Mouse (Mus musculus): ENCODE results near the gene Map3k5.

Map3k5 gene

GRCm38 (mm10) chr10:20056859-20057644 lies 122.8 kb downstream of the Map3k5 start:
- no peak for DNase-seq (ENCODE audit: low spot score in 2 of 2)

GRCm38 (mm10) chr10:20058031-20058430 lies 123.8 kb downstream of the Map3k5 start:
- no peak for DNase-seq (ENCODE audit: low spot score in 2 of 2)

- DNase-seq (ENCODE audit: low spot score in 2 of 2) = no peak
These were observed 124.6 kb downstream of the Map3k5 start for GRCm38 (mm10) chr10:20058841-20059240.

DNA sequence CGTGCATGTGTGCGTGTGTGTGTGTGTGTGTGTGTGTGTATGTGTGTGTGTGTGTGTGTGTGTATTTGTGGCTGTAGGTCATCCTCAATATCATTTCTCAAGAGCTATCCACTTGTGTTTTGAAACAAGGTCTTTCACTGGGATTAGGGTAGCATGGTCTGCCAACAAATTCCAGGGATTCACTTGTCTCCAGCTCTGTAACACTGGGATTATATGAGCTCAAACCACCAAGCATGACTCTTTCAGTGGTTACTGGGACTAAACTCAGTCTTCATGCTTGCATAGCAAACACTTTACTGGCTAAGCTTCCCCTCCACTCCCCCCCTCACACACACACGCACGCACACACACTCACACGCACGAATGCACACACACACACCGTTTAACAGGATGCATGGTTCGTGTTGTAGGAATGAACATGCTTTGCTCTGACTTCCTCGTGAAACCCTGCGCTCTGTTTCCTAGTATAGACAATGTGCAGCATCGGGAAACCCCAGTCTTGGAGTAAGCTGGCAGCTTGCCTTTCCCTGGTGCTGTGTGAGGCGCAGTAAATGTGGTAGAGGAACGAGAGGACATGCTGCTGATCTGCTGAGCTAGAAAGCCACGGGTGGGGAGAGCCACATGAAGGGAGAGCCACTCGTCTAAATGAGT lies 126.2 kb downstream of the Map3k5 start:
- no peak for DNase-seq (ENCODE audit: low spot score in 2 of 2)

DNA sequence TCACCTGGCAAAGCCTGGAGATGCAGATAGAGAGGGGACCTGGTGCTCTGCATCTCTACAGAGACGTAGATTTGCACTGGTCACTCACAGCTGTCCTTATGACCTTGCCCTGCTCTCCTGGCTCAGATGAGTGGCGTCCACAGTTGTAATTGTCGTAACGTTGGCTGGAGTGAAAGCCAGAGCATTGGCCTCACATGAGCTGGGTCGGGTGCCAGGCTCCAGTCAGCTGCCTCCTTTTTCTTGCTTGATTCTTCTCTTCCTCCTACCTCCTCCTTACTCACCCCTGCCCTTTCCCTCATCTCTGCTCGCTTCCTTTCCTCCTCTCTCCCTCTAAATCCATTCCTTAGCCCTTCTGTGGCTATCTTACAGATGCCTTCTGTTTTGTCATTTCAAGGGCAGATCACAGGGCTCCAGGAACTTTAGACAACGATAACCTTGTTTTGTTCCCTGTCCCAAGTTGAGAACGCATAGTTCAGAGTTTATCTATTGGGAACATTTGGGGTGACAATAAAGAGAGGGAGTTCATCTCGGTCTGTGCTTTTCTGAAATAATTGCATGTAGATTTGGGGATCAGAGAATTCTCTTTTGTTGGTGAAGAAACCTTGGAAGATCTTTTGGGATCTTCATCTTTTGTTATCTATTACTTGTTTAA lies 130.4 kb downstream of the Map3k5 start:
- DNase-seq (ENCODE audit: low spot score in 2 of 2) = no peak

GRCm38 (mm10) chr10:20066069-20066665 lies 131.9 kb downstream of the Map3k5 start:
- DNase-seq (ENCODE audit: low spot score in 2 of 2) = no peak

DNA sequence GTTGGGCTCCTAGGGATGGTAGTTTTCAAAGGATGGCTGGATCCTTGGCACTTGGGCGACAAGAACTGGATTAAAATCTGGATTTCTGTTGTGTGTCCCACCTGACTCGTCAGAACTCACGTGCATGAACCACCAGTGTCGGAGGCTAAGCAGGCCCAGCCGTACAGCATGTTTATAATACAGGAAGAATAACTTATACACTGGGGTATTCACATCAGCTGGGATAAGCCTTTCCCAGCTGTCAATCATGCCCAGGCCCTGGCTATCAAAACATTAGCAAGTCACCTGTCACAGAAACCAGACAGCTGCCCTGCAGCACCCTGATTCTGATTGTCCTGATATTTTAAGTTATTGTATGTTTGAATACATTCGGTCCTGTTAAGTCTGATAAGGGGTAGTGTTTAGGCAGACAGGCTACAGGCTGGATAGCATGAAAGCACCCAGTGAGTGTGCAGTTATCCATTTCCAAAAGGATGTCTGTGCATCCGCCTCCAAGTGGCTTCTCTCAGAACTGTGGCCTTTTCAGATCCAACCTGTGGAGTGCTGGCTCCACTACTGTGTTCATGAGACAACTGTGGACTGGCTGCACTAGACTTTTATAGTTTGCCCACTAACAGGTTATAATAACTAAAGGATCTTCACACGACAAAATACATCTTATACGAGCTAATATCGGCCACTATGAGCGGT lies 135.6 kb downstream of the Map3k5 start:
- no peak for DNase-seq (ENCODE audit: low spot score in 2 of 2)

DNA sequence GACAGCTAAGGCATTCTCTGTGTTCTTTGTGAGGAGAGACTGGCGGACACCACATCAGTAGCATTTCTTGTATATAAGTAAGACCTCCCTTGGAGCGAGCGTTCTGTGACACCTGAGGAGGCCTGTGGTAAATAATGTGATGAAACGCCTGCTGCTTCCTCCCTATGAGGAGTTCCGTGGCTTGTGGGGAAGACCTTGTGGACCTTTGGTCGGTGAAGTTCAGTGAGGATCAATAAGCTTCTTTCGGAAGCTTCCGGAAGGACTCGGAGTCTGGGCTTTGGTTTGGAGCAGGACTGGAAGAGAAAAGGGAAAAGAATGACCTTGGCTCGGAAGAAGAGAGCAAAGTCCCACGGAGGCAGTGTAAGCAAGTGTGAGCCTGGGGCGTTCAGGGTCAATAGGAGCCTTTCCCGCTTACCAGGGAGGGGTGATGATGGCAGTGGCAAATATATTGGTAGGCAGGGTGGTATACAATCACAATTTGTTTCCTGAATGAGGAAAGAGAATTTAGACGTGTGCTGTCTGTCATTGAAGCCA lies 136.4 kb downstream of the Map3k5 start:
- DNase-seq (ENCODE audit: low spot score in 2 of 2) = no peak

- DNase-seq (ENCODE audit: low spot score in 2 of 2) = no peak
These were observed 137.4 kb downstream of the Map3k5 start for GRCm38 (mm10) chr10:20071716-20072115.

GRCm38 (mm10) chr10:20073236-20073893 lies 139.1 kb downstream of the Map3k5 start:
- peak; percentile 58 to 72 for DNase-seq (ENCODE audit: low spot score in 2 of 2)

- DNase-seq (ENCODE audit: low spot score in 2 of 2) = no peak
These were observed 142.5 kb downstream of the Map3k5 start for GRCm38 (mm10) chr10:20076541-20077469.

DNA sequence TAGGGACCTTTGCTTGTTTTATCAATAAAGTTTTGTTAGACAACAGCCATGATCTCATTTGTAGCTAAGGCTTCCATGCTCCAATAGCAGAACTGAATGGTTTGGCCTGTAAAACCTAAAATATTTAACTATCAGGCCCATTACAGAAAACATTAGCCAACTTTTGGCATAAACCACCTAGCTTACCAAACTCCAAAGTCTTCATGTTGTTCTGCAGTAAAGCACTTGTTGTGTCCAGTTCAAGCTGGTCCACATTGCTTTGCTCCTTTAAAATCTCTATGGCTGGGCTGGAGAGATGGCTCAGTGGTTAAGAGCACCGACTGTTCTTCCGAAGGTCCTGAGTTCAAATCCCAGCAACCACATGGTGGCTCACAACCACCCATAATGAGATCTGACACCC lies 144.1 kb downstream of the Map3k5 start:
- DNase-seq (ENCODE audit: low spot score in 2 of 2) = no peak

- DNase-seq (ENCODE audit: low spot score in 2 of 2) = no peak
These were observed 153.6 kb downstream of the Map3k5 start for GRCm38 (mm10) chr10:20087841-20088240.

DNA sequence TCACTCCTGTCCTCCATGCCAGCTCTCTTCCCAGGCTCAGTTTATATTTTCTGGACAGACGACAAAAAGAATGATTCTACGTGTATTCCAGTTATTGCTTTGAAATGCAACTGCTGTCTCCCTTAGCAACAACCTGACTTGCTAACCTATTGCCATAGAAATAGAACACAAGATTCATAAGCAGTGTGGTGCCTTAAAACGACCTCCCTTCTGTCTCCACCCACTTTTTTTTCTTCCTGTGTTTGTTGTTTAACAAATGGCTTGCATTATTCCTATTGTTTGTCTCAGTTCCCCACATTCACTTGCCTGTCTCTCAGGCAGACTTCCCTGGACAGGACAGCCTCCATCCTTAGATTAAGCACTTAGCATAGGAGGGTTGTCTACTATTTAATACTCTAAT lies 154.8 kb downstream of the Map3k5 start:
- DNase-seq (ENCODE audit: low spot score in 2 of 2) = no peak

DNA sequence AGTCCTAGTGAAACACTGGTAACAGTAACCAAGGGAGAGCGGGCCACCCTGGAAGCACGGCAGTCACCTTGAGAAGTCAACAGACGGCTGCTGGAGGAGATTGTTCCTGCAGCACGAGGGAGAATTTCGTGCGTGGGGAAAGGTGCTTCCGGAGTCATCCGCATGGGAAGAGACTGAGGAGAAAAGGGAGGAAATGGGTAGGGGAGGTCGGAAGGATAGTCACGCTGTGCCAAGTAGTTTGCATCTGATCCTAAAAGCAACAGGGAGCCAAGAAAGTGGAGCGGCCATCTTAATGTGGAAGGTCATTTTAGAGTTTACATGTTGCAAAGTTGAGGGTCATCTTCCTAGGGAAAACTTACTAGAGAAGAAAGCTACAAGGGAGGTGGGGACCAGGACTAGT lies 155.9 kb downstream of the Map3k5 start:
- DNase-seq (ENCODE audit: low spot score in 2 of 2) = no peak

GRCm38 (mm10) chr10:20091416-20091815 lies 157.1 kb downstream of the Map3k5 start:
- no peak for DNase-seq (ENCODE audit: low spot score in 2 of 2)

DNA sequence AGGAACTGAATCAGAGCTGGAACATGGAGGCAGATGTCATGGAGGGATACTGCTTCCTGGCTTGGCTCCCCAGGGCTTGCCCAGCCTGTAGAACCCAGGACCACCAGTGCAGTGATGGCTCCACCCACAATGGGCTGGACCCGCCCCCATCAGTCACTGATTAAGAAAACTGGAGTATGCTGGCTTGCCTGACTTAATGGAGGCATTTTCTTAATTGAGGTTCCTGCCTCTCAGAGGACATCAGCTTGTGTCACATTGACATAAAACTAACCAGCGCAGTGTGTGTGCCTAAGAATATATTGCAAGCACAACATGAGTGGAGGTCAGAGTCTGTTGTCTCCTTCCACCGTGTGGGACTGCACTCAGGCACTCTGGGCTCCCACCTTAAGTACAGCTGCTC lies 158.1 kb downstream of the Map3k5 start:
- DNase-seq (ENCODE audit: low spot score in 2 of 2) = no peak

GRCm38 (mm10) chr10:20101456-20101855 lies 167.2 kb downstream of the Map3k5 start:
- no peak for DNase-seq (ENCODE audit: low spot score in 2 of 2)

- no peak for DNase-seq (ENCODE audit: low spot score in 2 of 2)
These were observed 170.1 kb downstream of the Map3k5 start for GRCm38 (mm10) chr10:20104271-20104931.

Data from spleen, postnatal 14 days (tissue).